Mouse (Mus musculus): ENCODE results near the gene Clca3a1.

Clca3a1 gene

GRCm38 (mm10) chr3:144719901-144720747, 40.7 kb downstream of the Clca3a1 start, which contains the start of gene Sh3glb1:
Sh3glb1 (minus strand) TSS chr3:144720335.
- DNase-seq (ENCODE audit: extremely low read depth, low read depth), result peak; percentile 62

- DNase-seq (ENCODE audit: extremely low read depth, low read depth), result peak; percentile 58
Measured at GRCm38 (mm10) chr3:144719088-144719900, 41.5 kb downstream of the Clca3a1 start.

GRCm38 (mm10) chr3:144718706-144719087, 42.1 kb downstream of the Clca3a1 start:
- peak; percentile 33 for DNase-seq (ENCODE audit: extremely low read depth, low read depth)

GRCm38 (mm10) chr3:144717835-144718234, 42.9 kb downstream of the Clca3a1 start:
- DNase-seq (ENCODE audit: extremely low read depth, low read depth), result no peak

GRCm38 (mm10) chr3:144717121-144717520, 43.7 kb downstream of the Clca3a1 start:
- no peak for DNase-seq (ENCODE audit: extremely low read depth, low read depth)

- DNase-seq (ENCODE audit: extremely low read depth, low read depth), result no peak
Measured at GRCm38 (mm10) chr3:144715901-144716300, 44.9 kb downstream of the Clca3a1 start.

GRCm38 (mm10) chr3:144715033-144715432, 45.7 kb downstream of the Clca3a1 start:
- DNase-seq (ENCODE audit: extremely low read depth, low read depth), result no peak

- DNase-seq (ENCODE audit: extremely low read depth, low read depth), result no peak
Measured at GRCm38 (mm10) chr3:144714606-144715005, 46.2 kb downstream of the Clca3a1 start.

GRCm38 (mm10) chr3:144714126-144714525, 46.7 kb downstream of the Clca3a1 start:
- DNase-seq (ENCODE audit: extremely low read depth, low read depth), result no peak

GRCm38 (mm10) chr3:144711607-144712206, 49.1 kb downstream of the Clca3a1 start:
- no peak for DNase-seq (ENCODE audit: extremely low read depth, low read depth)

- no peak for DNase-seq (ENCODE audit: extremely low read depth, low read depth)
Measured at GRCm38 (mm10) chr3:144708612-144709011, 52.2 kb downstream of the Clca3a1 start.

- DNase-seq (ENCODE audit: extremely low read depth, low read depth), result no peak
Measured at GRCm38 (mm10) chr3:144703959-144704358, 56.8 kb downstream of the Clca3a1 start.

- no peak for DNase-seq (ENCODE audit: extremely low read depth, low read depth)
Measured at GRCm38 (mm10) chr3:144698790-144699433, 61.9 kb downstream of the Clca3a1 start.

GRCm38 (mm10) chr3:144697942-144698341, 62.8 kb downstream of the Clca3a1 start:
- peak; percentile 72 for DNase-seq (ENCODE audit: extremely low read depth, low read depth)

- DNase-seq (ENCODE audit: extremely low read depth, low read depth), result no peak
Measured at GRCm38 (mm10) chr3:144697154-144697553, 63.6 kb downstream of the Clca3a1 start.

GRCm38 (mm10) chr3:144694941-144695340, 65.8 kb downstream of the Clca3a1 start:
- no peak for DNase-seq (ENCODE audit: extremely low read depth, low read depth)

- DNase-seq (ENCODE audit: extremely low read depth, low read depth), result no peak
Measured at GRCm38 (mm10) chr3:144694040-144694439, 66.7 kb downstream of the Clca3a1 start.

GRCm38 (mm10) chr3:144692052-144692451, 68.7 kb downstream of the Clca3a1 start:
- peak; percentile 67 for DNase-seq (ENCODE audit: extremely low read depth, low read depth)

- no peak for DNase-seq (ENCODE audit: extremely low read depth, low read depth)
Measured at GRCm38 (mm10) chr3:144689236-144689635, 71.5 kb downstream of the Clca3a1 start.

- DNase-seq (ENCODE audit: extremely low read depth, low read depth), result no peak
Measured at GRCm38 (mm10) chr3:144688284-144688683, 72.5 kb downstream of the Clca3a1 start.

- DNase-seq (ENCODE audit: extremely low read depth, low read depth), result no peak
Measured at GRCm38 (mm10) chr3:144687618-144688017, 73.2 kb downstream of the Clca3a1 start.
